Mouse (Mus musculus) C2C12 (cell line): ENCODE results near the gene Slc6a6.

Source experiments
- CTCF ChIP-seq: IDR thresholded peaks from one replicate; pipeline ENCODE4 v1.5.1; 2011; ENCODE audit not compliant: control insufficient read depth, insufficient read depth, insufficient read length
- FOSL1 ChIP-seq: IDR thresholded peaks from one replicate; pipeline ENCODE4 v1.8.0; 2011; ENCODE audit warnings: mild to moderate bottlenecking, low read length; ENCODE audit not compliant: poor library complexity, insufficient read depth, severe bottlenecking
- MAX ChIP-seq: IDR thresholded peaks from one replicate; pipeline ENCODE4 v1.6.1; 2011; ENCODE audit warnings: mild to moderate bottlenecking, control low read depth
- MYOD1 ChIP-seq: IDR thresholded peaks from one replicate; pipeline ENCODE4 v1.6.1; 2011; ENCODE audit warnings: low read depth; ENCODE audit not compliant: control insufficient read depth, insufficient read length

- TF ChIP-seq MYOD1 (no peak), CTCF (no peak), FOSL1 (no peak), MAX (no peak)
Observed at GRCm38 (mm10) chr6:91634876-91635275, 49.0 kb upstream of the Slc6a6 start.
